Mouse (Mus musculus): ENCODE measurements at regions not wholly inside any gene's neighbourhood (a gene's known extent, or its start where the extent isn't known, plus 50 kb on each side); places are given as distances from the start of the nearest gene placed in this dataset.

DNA sequence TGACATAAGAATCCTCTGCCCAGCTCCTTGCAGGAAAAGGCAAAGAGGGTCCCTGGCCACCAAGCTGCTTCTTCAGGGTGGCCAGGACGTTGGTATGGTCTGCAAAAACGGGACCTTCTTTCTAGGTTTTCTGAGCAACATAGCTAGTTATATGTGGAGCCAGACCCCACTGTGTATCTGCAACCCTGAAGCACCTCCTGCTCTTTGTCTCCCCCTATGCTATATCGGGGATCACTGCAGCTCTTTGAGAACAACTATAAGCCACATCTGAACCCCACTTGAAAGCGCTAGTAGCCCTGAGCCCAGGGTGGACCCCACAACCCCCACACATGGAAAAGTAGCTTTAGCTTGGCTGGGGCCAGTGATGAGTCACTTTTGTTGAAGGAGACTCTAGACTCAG, 414.9 kb downstream of the Zfp536 start:
- DNase-seq (ENCODE audit: low spot score in 2 of 2): no peak
- intact Hi-C loops (cut with DNase I): loop anchor here (2.0 kb wide), 1 partner anchor 1708 kb away; no protein-coding TSS in a partner anchor

DNA sequence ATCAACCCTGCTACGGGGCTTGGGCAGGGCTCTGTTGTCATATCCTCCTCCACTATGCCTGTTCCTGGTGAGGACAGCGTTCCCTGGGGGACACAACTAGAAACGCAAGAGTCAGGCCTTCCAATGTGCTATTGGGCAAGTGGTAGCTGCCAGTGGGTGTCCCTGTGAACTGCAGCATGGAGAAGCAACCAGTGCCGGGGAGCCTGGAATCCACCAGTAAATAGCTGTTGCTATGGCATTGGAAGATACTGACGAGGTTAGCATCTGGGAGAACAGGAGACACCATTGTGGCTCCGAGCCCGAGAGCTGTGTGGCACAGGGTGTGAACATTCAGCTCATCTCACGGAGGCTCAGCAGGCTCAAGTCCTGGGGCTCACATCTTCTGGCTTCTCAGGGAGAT, 414.0 kb downstream of the Zfp536 start:
- peak in 1 of 2 experiments; percentile 55 for DNase-seq (ENCODE audit: low spot score in 2 of 2)
- intact Hi-C loops (cut with DNase I): loop anchor here (2.0 kb wide), 1 partner anchor 1709 kb away; no protein-coding TSS in a partner anchor

DNA sequence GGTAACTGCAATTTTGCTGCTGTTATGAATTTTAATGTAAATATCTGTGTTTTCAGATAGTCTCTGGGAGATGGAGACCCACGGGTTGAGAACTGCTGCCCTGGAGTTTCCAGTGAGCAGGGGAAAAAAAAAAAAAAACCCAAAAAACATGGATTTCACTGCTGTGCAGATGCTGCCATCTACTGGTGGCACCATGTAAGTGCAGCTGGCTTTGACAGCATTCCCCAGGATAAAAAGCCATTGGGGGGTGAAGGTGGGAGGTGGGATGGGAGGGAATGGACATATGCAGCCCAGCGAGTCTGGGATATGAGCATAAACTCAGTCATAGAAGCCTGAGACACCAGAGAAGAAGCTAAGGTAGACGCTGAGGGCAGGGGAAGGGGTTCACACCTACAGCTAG, 413.3 kb downstream of the Zfp536 start:
- DNase-seq (ENCODE audit: low spot score in 2 of 2): peak in 1 of 2 experiments; percentile 57
- intact Hi-C loops (cut with DNase I): no loop called here

DNA sequence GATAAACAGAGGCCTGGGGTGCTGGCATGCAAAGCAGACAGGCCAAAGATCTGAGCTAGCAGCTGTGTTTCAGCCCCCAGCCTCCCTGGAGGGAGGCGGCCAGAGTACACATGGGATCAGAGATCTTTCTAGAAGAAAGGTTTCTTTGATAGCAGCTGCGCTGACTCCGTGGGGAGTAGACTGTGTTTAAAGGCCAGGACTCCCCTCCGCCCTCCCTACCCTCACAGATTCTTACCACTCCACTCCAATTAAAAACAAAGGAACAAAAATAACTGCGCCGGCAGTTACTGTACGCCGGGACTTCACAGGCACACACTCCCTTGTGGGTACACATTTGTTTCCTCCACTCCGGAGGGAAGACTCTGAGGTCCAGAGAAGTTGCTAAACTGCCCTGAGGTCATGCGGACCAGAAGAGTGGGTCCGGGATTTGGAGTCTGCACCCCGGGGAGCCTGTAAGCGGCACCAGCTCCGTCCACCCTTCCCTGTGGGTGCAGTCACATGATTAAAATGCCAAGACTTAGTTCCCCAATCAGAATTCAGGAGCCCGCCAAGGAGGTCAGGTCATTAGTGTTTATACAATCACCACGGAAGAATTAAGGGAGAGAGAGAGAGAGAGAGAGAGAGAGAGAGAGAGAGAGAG, 411.5 kb downstream of the Zfp536 start:
- no peak for DNase-seq (ENCODE audit: low spot score in 2 of 2)
- intact Hi-C loops (cut with DNase I): no loop called here

DNA sequence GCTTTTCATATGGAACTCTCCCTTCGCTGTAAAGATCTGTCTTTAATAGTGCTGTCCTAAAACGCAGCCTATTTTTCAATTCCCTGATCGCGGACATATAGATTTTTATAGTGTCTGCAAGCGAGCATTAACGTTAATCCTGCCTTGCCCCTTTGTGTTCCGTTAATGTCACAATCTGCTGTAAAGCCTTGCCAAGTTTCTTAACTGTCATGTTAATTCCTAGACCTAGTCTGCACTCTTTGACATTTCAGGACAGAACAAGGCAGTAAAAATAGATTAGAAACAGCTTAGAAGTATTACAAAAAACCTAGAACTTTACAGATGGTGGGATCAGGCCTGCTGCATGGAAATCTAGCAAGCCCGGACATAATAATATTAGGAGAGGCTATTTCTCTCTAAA, 410.6 kb downstream of the Zfp536 start:
- DNase-seq (ENCODE audit: low spot score in 2 of 2): no peak
- intact Hi-C loops (cut with DNase I): no loop called here

DNA sequence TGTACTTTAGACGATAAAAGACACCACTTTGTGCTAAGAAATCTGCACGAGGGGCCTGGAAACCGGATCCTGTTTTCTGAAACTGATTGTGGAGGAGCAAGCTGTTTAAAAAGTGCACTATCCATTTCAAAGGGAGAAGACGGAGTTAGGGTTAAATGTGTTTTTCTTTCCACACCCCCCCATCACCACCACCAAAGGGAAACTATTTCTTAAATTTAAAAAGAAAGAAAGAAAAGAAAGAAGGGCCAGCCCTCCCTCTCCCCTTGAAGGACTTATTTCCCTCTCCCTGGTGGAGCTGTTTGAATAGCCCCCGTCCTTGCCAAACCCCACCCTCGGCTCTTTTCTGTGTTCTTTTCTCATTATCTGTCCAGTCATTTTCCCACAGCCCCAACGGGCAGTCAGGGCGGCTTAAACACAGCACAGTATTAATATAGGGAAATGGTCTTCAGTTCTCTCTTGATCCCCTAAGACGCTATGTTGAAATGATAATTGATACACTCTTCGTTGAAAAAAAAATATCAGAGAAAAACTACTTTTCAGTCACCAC, 409.7 kb downstream of the Zfp536 start:
- no peak for DNase-seq (ENCODE audit: low spot score in 2 of 2)
- intact Hi-C loops (cut with DNase I): no loop called here

DNA sequence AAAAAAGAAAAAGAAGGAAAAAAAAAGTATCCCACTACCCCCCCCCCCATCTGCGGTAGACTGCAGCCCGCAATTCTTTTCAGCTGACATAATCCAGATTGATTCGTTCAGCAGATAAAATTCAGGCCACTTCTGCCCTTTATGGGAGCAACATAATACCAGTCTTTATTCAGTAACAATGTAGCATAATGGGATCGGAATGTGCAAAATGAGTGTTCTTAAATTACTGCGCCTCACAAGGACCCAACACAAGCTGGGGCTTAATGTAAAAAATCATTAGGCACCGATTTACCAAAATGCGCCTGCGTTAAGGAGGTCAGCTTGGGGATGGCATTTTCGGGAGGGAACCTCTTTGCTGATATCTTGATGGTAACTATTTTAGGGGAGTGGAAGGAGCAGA, 409.2 kb downstream of the Zfp536 start:
- intact Hi-C loops (cut with DNase I): no loop called here
- no peak for DNase-seq (ENCODE audit: low spot score in 2 of 2)

DNA sequence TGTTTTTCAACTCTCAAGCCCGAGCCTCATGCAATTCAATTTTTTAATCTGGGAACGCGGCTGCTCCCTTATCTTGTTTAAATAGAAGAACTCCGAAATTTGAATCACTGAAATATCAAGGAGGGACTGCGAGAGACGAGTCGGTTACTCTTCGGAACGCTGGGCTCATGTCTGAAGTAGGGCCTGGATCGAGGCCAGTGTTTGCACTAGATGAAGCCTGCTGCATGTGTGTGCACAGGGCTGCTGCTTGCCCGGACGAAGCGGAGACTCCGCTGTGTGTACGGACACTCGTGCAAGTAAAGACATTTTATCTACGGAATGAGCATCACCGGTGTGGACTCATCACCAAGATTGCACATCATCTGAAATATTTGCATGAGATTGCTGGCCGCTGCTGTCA, 407.4 kb downstream of the Zfp536 start:
- no peak for DNase-seq (ENCODE audit: low spot score in 2 of 2)
- intact Hi-C loops (cut with DNase I): no loop called here

DNA sequence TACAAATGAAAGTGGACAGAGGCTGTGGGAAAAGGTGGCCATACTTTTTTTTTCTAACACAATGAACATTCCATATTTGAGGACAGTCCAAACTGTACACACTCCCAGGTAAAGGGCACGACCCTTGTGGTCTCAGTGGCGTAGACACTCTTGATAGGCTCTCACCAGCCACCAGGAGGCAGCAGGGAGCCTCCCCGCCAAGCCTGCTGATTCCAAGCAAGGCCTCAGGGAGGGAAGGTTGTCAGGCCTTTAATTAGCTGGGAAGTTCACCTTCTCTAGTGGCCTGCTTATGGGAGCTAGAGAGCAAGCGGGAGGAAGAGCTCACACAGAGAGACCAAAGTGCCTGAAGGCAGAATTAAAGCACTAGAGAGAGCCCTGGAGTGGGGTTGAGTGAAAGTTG, 403.7 kb downstream of the Zfp536 start:
- no peak for DNase-seq (ENCODE audit: low spot score in 2 of 2)
- intact Hi-C loops (cut with DNase I): loop anchor here (5.0 to 10.0 kb wide), 3 partner anchors 565 to 773 kb away; no protein-coding TSS in a partner anchor

DNA sequence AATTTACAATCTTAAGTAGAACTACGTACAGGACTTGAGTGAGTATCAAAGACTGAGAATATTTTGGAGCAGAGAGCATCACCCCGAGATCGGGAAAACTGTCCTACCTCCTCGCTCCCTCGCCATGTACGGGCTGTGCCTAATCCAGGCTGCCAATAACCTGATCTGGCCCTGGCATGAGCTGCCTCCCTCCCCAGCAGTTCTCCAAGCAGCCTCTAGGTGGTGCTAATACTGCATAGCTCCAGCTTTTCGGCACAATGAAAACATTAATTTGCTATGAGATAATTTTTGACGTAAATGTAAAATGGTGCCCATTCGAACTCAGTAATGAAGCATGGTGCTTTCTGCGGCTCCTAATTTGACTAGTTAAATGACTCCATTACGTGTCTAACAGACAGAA, 399.6 kb downstream of the Zfp536 start:
- intact Hi-C loops (cut with DNase I): loop anchor here (2.0 to 10.0 kb wide), 4 partner anchors 397 to 768 kb away; no protein-coding TSS in a partner anchor
- DNase-seq (ENCODE audit: low spot score in 2 of 2): peak; percentile 86 to 88

DNA sequence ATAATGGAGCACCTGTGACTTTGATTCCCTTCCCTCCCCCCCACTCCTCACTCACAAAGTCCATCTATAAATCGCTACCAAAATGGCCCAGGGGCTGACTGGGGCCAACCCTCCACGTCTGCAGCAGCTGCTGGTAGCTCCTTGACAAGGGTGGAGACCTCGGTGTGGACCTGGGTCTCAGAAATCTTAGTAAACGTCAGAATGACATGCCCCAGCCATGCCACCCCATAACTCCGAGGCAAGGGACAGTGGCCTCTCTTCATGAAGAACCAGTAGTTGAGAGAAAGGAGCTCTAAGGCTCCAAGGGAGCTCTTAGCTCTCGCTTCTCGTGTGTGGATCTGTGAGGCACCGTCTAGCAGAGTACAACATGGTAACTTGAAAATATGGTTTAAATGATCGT, 398.4 kb downstream of the Zfp536 start:
- intact Hi-C loops (cut with DNase I): loop anchor here (2.0 to 10.0 kb wide), 2 partner anchors 396 to 560 kb away; no protein-coding TSS in a partner anchor
- no peak for DNase-seq (ENCODE audit: low spot score in 2 of 2)

DNA sequence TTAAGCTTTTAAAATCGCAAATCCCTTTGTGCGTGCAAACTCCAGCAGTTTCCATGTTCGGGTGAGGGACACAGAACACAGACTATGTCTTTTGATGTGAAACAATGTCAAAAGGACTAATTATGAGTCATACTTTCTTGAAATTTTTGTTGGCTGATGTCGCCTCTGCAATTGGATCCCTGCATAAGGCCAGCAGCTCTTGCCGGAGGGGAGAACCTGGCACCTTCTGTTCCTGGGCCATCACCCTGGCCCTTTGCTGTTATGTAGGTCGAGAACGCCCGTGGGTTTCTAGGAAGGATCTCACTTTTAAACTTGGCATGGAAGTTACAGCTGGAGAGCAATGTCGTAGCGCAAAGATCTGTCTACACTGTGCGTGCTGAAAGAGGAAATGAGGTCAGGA, 397.9 kb downstream of the Zfp536 start:
- intact Hi-C loops (cut with DNase I): loop anchor here (2.0 to 10.0 kb wide), 2 partner anchors 395 to 559 kb away; no protein-coding TSS in a partner anchor

DNA sequence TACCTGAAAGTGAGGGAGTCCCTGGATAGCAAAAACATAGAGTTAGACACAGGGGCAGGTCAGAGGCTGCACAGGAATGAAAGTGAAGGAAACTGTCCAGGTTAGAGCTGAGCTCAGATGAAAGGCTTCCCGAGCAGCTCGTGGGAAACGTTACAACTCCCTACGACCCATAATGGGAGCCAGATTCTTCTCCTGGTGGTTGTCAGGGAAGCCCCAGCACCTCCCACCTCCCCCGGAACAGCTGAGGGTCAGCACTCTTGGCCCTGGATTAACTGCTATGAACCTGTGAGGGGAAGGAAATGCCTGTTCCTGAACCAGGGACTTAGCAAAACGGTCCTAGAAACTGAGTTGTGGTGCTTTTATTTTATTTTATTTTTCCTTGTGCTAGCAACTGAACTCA, 397.2 kb downstream of the Zfp536 start:
- no peak for DNase-seq (ENCODE audit: low spot score in 2 of 2)

More for the DNA sequence above, 397.9 kb downstream of the Zfp536 start:
- no peak for DNase-seq (ENCODE audit: low spot score in 2 of 2)

DNA sequence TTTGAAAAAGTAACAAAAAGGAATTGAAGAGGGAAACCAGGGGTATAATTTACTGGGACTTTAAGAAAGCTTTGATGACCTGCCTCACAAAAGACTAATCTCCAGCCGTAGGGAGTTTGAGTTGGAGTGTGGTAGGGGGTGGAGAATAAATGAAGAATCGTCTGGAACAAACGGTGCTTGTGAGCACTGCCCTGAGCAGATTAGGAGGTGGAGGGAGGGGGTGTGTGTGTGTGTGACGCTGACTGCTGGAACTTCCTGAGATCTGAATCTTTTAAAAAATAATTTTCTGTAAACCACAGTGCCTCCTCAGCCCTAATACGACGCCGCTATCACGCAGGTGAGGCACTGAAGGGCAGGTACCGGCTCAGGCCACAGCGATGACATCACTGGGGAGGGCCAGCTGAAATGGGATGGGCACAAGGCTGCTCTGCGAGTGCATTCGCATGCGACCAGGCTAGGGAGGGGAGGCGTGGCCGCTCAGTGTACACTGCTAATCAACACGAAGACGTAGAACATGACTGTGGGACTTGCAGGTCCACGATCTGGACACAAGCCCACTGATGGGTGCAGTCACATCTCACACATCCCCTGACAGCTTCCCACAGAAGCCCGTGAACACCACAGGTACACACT, 395.4 kb downstream of the Zfp536 start:
- no peak for DNase-seq (ENCODE audit: low spot score in 2 of 2)
- intact Hi-C loops (cut with DNase I): loop anchor here (10.0 kb wide), 1 partner anchor 557 kb away; no protein-coding TSS in a partner anchor

More for the DNA sequence above, 397.2 kb downstream of the Zfp536 start:
- intact Hi-C loops (cut with DNase I): loop anchor here (10.0 kb wide), 1 partner anchor 559 kb away; no protein-coding TSS in a partner anchor

DNA sequence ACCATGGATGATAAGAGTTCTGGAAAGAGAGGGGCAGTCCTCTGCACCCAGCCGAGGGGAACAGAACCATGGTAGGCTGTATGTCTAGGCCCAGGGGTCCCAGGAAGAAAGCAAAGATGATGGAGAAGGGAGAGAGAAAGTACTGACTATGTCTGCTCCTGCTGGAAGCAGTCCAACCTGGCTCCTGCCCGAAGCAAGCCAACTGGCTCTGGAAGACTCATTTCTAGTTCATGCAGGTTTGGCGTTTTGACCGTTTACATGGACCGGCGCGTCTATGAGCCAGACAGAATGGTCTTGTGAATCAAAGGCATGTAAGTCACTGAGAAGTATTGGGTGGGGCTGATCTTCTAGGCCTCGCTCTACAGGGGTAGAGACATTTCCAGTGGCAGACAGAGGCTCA, 385.6 kb downstream of the Zfp536 start:
- intact Hi-C loops (cut with DNase I): no loop called here

DNA sequence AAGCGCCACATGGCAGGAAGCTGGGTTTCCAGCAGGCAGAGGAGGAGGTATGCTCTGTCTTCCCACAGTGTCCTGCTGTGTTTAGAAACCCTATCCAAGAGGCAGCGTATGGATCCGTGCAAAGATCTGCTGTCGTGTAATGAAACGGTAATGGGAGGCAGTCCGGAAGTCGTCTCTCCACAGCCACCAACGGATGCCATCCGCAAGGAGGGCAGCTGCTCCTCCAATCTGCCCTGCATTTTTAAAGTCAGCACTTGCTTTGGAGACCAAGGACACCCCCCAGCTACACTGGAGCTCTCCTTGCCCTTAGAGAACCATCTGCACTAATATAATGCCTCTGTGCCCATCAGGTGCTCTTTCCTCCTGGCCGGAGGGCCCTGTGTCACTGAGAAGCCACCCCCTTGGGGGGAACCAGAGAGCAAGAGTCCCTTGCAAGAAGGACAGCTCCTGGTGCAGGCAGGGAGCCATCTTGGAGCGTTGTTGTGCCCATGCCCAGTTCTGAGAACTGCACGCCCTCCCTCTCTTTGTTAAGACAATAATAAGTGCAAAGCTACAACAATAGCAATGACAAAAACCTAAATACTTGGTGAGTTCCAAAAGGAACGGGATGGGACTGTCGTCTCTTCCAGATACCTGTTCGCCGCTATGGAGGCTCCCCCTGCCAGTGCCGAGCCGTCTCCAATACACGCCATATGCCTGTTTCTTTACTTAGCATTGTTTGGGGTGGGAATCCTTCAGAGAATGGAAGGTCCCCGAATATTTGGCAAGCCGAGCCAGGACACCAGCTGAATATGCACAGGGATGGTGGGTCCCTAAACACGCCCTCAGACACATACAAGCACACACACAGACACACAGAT, 384.4 kb downstream of the Zfp536 start:
- intact Hi-C loops (cut with DNase I): no loop called here
- DNase-seq (ENCODE audit: low spot score in 2 of 2): peak in 1 of 2 experiments; percentile 34

More for the DNA sequence above, 385.6 kb downstream of the Zfp536 start:
- no peak for DNase-seq (ENCODE audit: low spot score in 2 of 2)

DNA sequence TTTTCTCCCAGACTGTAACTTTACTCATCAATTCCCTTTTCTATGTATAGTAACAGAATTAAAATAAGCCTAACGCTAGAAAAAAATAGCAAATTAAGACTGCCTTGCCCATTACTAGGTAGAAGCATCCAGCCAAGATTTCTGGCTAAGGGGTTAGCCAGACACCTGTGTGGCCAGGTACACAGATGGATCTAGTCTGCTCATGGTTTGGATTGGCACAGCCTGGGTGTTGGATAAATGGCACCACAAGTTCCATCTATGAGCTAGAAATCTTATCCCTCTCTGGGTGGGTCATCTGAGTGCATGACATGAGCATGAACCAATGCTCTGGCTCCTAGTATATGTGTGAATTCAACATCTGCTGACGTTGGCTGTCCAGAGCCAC, 383.7 kb downstream of the Zfp536 start:
- DNase-seq (ENCODE audit: low spot score in 2 of 2): no peak

DNA sequence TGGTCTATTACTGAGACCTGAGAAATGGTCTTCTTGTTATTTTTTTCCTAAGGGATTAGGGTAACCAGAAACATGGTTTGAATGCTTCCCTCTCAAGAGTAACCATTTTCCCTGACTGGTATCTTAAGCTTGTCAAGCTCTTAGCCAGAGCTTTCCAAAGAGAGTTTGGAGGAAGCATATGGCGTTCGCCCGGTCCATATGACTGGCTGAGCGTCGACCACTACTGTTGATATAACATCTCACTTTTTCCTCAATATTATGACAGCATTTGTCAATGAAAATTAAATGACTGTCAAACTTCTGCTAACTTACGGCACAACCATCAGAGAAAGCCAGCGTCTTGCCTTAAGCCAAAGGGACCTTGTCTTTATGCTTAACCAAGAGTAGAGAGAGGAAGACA, 383.2 kb downstream of the Zfp536 start:
- intact Hi-C loops (cut with DNase I): no loop called here
- no peak for DNase-seq (ENCODE audit: low spot score in 2 of 2)

More for the DNA sequence above, 383.7 kb downstream of the Zfp536 start:
- intact Hi-C loops (cut with DNase I): no loop called here

DNA sequence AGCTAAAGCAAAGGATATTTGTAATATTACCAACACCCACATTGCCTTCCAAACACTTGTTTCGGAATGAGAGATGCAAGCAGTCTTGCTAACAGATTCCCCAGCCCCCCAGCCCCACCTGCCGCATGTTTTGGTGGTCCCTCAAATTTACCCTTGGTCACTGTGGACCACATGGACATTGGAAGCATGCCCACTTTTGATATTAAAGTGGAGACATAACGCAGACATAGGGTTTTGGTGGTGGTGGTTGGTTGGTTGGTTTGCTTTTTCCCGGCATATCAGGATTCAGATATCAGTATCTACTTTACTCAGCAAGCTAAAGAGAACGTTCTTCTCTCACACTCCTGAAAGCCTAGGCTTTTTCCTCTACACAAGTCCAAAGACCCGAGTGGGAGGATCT, 381.3 kb downstream of the Zfp536 start:
- intact Hi-C loops (cut with DNase I): no loop called here
- DNase-seq (ENCODE audit: low spot score in 2 of 2): no peak

DNA sequence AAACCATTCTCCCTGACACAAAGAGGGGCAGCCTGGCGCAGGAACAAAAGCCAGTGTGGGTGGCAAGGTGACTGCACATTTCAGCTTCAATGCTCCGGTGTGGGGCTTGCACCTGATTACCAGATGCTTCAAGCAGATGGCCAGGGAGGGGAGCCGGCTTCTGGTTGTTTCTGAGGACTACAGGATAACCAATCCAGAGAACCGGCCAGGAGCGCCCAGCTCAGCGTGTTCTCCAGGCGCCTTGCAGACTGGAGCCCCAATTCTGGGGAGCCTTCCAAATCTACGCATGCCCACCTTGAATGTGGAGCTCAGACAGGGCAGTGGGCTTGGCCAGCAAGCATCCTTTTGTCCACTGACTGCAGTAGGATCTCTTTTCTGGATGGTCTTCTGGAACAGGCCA, 380.8 kb downstream of the Zfp536 start:
- DNase-seq (ENCODE audit: low spot score in 2 of 2): no peak
- intact Hi-C loops (cut with DNase I): no loop called here
